Mouse (Mus musculus) cerebellum, adult 2 months (tissue): ENCODE measurements around the gene Cdk5rap3.

Experiments used
- CTCF ChIP-seq: fragments of 200-500 bp; IDR thresholded peaks from 2 replicates; pipeline ENCODE4 v1.5.1; 2011; ENCODE audit warnings: low read depth, mild to moderate bottlenecking, control low read depth, low read length, moderate library complexity, borderline replicate concordance; ENCODE audit not compliant: insufficient read depth
- POLR2A ChIP-seq: fragments of 200-500 bp; IDR thresholded peaks from 2 replicates; pipeline ENCODE4 v1.6.1; 2011; ENCODE audit warnings: low read length, control low read depth, borderline replicate concordance; ENCODE audit not compliant: insufficient read depth

- no peak for TF ChIP-seq CTCF
- no peak for TF ChIP-seq POLR2A
Observed at GRCm38 (mm10) chr11:96946498-96946897, 30.2 kb upstream of the Cdk5rap3 start.
